In the genomic region with DNA sequence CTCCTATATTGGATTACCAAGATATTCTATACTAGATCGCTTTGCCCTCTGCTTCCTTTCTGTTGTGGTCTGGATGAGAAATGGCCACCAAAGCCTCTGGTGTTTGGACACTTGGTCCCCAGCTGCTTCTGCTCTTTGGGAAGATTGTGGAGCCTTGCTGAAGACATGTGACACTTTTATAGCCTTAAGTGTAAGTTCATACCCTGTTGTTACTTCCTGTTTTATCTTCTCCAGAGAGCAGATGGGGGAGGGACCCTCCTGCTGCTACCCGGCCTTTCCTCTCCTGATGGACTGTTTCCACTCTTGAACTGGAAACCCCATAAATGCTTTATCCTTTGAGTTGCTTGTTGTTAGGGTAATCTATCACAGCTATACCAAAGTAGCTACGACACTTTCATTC, we compare ENCODE assay signal across 33 mouse cellular contexts. TPM values are rescaled to one million over a fixed set of nuclear protein-coding genes. Genes with fewer than 3 reads are reported as not detected.
A peak's percentile ranks its signal among the peaks of the same experiment; 100 is the strongest.
DNase-seq lines count a peak whose midpoint lies in the region; ATAC-seq and TF ChIP-seq lines count a peak whose summit lies in the region.
"Had no signal": no experiment of that assay in that cellular context is flagged by ENCODE, and none has a peak within 500 bp of the region (broad histone marks: within the 10 kb centered on the region; RNA-seq: fewer than 3 reads in every experiment).

No protein-coding gene starts in this region.

- H3K4me3 ChIP-seq in kidney, embryonic 14.5 days (ENCODE audit: low read length) = no peak overlapping the region
- no peak overlapping the region for H3K4me3 ChIP-seq in kidney, postnatal 0 days (replicated peaks; ENCODE audit: low read depth, low read length)
- no peak overlapping the region for H3K4me3 ChIP-seq in midbrain, postnatal 0 days (ENCODE audit: low read depth, low read length)
- H3K4me3 ChIP-seq: forebrain, embryonic 13.5 days; limb, embryonic 10.5 days; limb, embryonic 15.5 days; liver, embryonic 13.5 days; midbrain, embryonic 15.5 days; myocyte; neural tube, embryonic 12.5 days had no signal

- no peak for DNase-seq in kidney, postnatal 36 days
- peak; percentile 55 for DNase-seq in MEL-GATA-1-ER (ENCODE audit: extremely low read depth, low read depth)
- DNase-seq in kidney, postnatal 0 days (ENCODE audit: low spot score) = peak; percentile 81
- DNase-seq in mesoderm, embryonic 11.5 days (ENCODE audit: low read depth, low spot score) = peak; percentile 21
- no peak for DNase-seq in midbrain, postnatal 0 days (ENCODE audit: low spot score)
- no peak for DNase-seq in urinary bladder, postnatal 4 days (ENCODE audit: low spot score in 2 of 2)
- DNase-seq: adrenal gland, postnatal 25 days; B cell, adult 2 months; cerebellum, adult 18-20 months; cerebellum, postnatal 10 days; gastrocnemius, postnatal 25 days; heart, adult 18-20 months; heart, postnatal 36 days; layer of hippocampus, postnatal 36 days; liver, embryonic 13.5 days; lung, adult 18-20 months; lung, postnatal 4 days; right cerebral cortex, adult 18-20 months; spleen, adult 18-20 months; thymus, postnatal 25 days had no signal

- peak; percentile 96 for ATAC-seq in kidney, embryonic 14.5 days (ENCODE audit: low FRiP score, low TSS enrichment)
- peak; percentile 68 for ATAC-seq in kidney, postnatal 0 days (replicated peaks; ENCODE audit: low FRiP score, low read depth)
- no peak for ATAC-seq in midbrain, postnatal 0 days (ENCODE audit: low FRiP score)
- ATAC-seq: forebrain, embryonic 13.5 days; intestine, postnatal 0 days; lung, postnatal 0 days; midbrain, embryonic 15.5 days had no signal

- no peak for TF ChIP-seq CTCF in kidney, postnatal 0 days (IDR thresholded peaks at IDR 0.05; ENCODE audit: low read depth)
- TF ChIP-seq CTCF in midbrain, postnatal 0 days (IDR thresholded peaks at IDR 0.05) = no peak

- H3K27ac ChIP-seq in kidney, embryonic 14.5 days (ENCODE audit: low read depth, low read length) = no peak overlapping the region
- H3K27ac ChIP-seq in kidney, postnatal 0 days = no peak overlapping the region
- no peak overlapping the region for H3K27ac ChIP-seq in midbrain, postnatal 0 days (ENCODE audit: low read depth, low read length)
- H3K27ac ChIP-seq: forebrain, embryonic 13.5 days; hindbrain, embryonic 14.5 days; limb, embryonic 10.5 days; limb, embryonic 15.5 days; liver, embryonic 13.5 days; midbrain, embryonic 15.5 days; neural tube, embryonic 12.5 days had no signal

- no peaks in the 10 kb centered on the region for H3K36me3 ChIP-seq in kidney, embryonic 14.5 days (ENCODE audit: control insufficient read depth, insufficient read depth, low read length)
- H3K36me3 ChIP-seq in kidney, postnatal 0 days (ENCODE audit: insufficient read depth, low read length) = no peaks in the 10 kb centered on the region
- no peaks in the 10 kb centered on the region for H3K36me3 ChIP-seq in midbrain, postnatal 0 days (ENCODE audit: insufficient read depth, low read length)
- H3K36me3 ChIP-seq: limb, embryonic 10.5 days; limb, embryonic 15.5 days; liver, embryonic 13.5 days; midbrain, embryonic 15.5 days; neural tube, embryonic 12.5 days had no signal

- no peak overlapping the region for H3K4me2 ChIP-seq in kidney, embryonic 14.5 days (replicated peaks; ENCODE audit: low read depth, low read length)
- no peak overlapping the region for H3K4me2 ChIP-seq in kidney, postnatal 0 days (ENCODE audit: low read length)
- no peak overlapping the region for H3K4me2 ChIP-seq in midbrain, postnatal 0 days (ENCODE audit: low read depth, low read length, poor library complexity, severe bottlenecking)
- H3K4me2 ChIP-seq: forebrain, embryonic 13.5 days; heart, embryonic 11.5 days; hindbrain, embryonic 14.5 days; limb, embryonic 15.5 days; liver, embryonic 13.5 days; midbrain, embryonic 15.5 days; neural tube, embryonic 12.5 days had no signal

- H3K27me3 ChIP-seq in kidney, embryonic 14.5 days (ENCODE audit: control insufficient read depth, insufficient read depth, low read length) = no peaks in the 10 kb centered on the region
- no peaks in the 10 kb centered on the region for H3K27me3 ChIP-seq in kidney, postnatal 0 days (ENCODE audit: insufficient read depth, low read length)
- no peaks in the 10 kb centered on the region for H3K27me3 ChIP-seq in midbrain, postnatal 0 days (ENCODE audit: insufficient read depth, low read length)
- H3K27me3 ChIP-seq: forebrain, embryonic 13.5 days; limb, embryonic 15.5 days; liver, embryonic 13.5 days; midbrain, embryonic 15.5 days; neural tube, embryonic 12.5 days had no signal

- no peaks in the 10 kb centered on the region for H3K4me1 ChIP-seq in kidney, embryonic 14.5 days (ENCODE audit: control insufficient read depth, insufficient read depth, low read length)
- no peaks in the 10 kb centered on the region for H3K4me1 ChIP-seq in kidney, postnatal 0 days (replicated peaks; ENCODE audit: insufficient read depth, low read length)
- no peaks in the 10 kb centered on the region for H3K4me1 ChIP-seq in midbrain, postnatal 0 days (ENCODE audit: insufficient read depth, low read length)
- H3K4me1 ChIP-seq: forebrain, embryonic 13.5 days; limb, embryonic 10.5 days; limb, embryonic 15.5 days; midbrain, embryonic 15.5 days; neural tube, embryonic 12.5 days had no signal

- H3K9ac ChIP-seq in kidney, embryonic 14.5 days (ENCODE audit: low read depth, low read length) = no peak overlapping the region
- H3K9ac ChIP-seq in kidney, postnatal 0 days (ENCODE audit: low read depth, low read length) = no peak overlapping the region
- H3K9ac ChIP-seq in midbrain, postnatal 0 days (replicated peaks; ENCODE audit: low read length, poor library complexity, severe bottlenecking) = no peak overlapping the region
- H3K9ac ChIP-seq: forebrain, embryonic 13.5 days; hindbrain, embryonic 14.5 days; limb, embryonic 15.5 days; liver, embryonic 13.5 days; midbrain, embryonic 15.5 days; neural tube, embryonic 12.5 days had no signal

- 14% methylated on average over 3 of the region's 3 CpGs for WGBS in kidney, embryonic 14.5 days
- WGBS in kidney, postnatal 0 days = 12% methylated on average over 3 of the region's 3 CpGs
- 89% methylated on average over 3 of the region's 3 CpGs for WGBS in midbrain, postnatal 0 days

- H3K9me3 ChIP-seq in kidney, embryonic 14.5 days (ENCODE audit: control insufficient read depth, low read length) = peaks cover 12% of the 10 kb centered on the region
- H3K9me3 ChIP-seq in kidney, postnatal 0 days (replicated peaks; ENCODE audit: low read length) = no peaks in the 10 kb centered on the region
- no peaks in the 10 kb centered on the region for H3K9me3 ChIP-seq in midbrain, postnatal 0 days (ENCODE audit: low read length)
- H3K9me3 ChIP-seq: limb, embryonic 10.5 days; limb, embryonic 15.5 days; midbrain, embryonic 15.5 days had no signal

RNA-seq across cellular contexts. Expression of a gene that starts 38.6 kb away (rescaled TPM):
- polyA plus RNA-seq in kidney, embryonic 14.5 days (2014; fragmentation: Nextera tagmentation; extraction: Ambion mirVana) = 0.32 and 0.43 TPM in 2 replicates
- polyA plus RNA-seq in kidney, postnatal 0 days (2015; fragmentation: Nextera tagmentation; extraction: Ambion mirVana) = 0.13 and 0.14 TPM in 2 replicates
- total RNA-seq in midbrain, postnatal 0 days (2014; rRNA removed) = 0.88 and 2.5 TPM in 2 replicates
- polyA plus RNA-seq in midbrain, postnatal 0 days (2015; fragmentation: Nextera tagmentation; extraction: Ambion mirVana) = 1.6 and 2.1 TPM in 2 replicates
- total RNA-seq: adrenal gland, adult 18-20 months; adrenal gland, postnatal 25 days; gastrocnemius, postnatal 25 days; heart, adult 18-20 months; heart, postnatal 36 days; megakaryocyte-erythroid progenitor cell, adult 5-6 weeks had no signal
- polyA plus RNA-seq: myocyte had no signal

Comparison
In these comparisons a context has a peak if more than half of its experiments do, and no peak if none do; other contexts are left out.
1. DNase-seq: peak in MEL-GATA-1-ER (single experiment), kidney, postnatal 0 days (single experiment) and mesoderm, embryonic 11.5 days (single experiment); none in kidney, postnatal 36 days (0 of 2), midbrain, postnatal 0 days (single experiment) and urinary bladder, postnatal 4 days (0 of 2).